Mouse (Mus musculus): ENCODE results near the gene Ptar1.
"Not testable (repeated sequence)": the region's sequence is repeated elsewhere in the genome, so short reads cannot be mapped to it uniquely, and the experiment has no call there.

The Ptar1 gene

GRCm38 (mm10) chr19:23687296-23688021 is at the start of gene Ptar1:
Gene Ptar1, plus strand, starts transcription at chr19:23687429.
- DNase-seq, result peak; percentile 94

GRCm38 (mm10) chr19:23643819-23644218 is 43.4 kb upstream of the Ptar1 start:
- DNase-seq, result no peak

GRCm38 (mm10) chr19:23645347-23645746 is 41.9 kb upstream of the Ptar1 start:
- no peak for DNase-seq

- no peak for DNase-seq
Measured at GRCm38 (mm10) chr19:23647308-23647707, 39.9 kb upstream of the Ptar1 start.

- DNase-seq, result peak; percentile 69
Measured at GRCm38 (mm10) chr19:23652644-23653043, 34.6 kb upstream of the Ptar1 start, which contains the start of gene 1700028P14Rik. Gene 1700028P14Rik, minus strand, starts transcription at chr19:23652812.

- DNase-seq, result no peak
Measured at GRCm38 (mm10) chr19:23653154-23653553, 34.1 kb upstream of the Ptar1 start.

- no peak for DNase-seq
Measured at GRCm38 (mm10) chr19:23657261-23657932, 29.8 kb upstream of the Ptar1 start.

GRCm38 (mm10) chr19:23658350-23658749 is 28.9 kb upstream of the Ptar1 start:
- DNase-seq, result no peak

GRCm38 (mm10) chr19:23664083-23664482 is 23.1 kb upstream of the Ptar1 start:
- DNase-seq, result no peak

- DNase-seq, result no peak
Measured at GRCm38 (mm10) chr19:23668142-23668655, 19.0 kb upstream of the Ptar1 start.

- DNase-seq, result no peak
Measured at GRCm38 (mm10) chr19:23673021-23673420, 14.2 kb upstream of the Ptar1 start.

- not testable (repeated sequence) for DNase-seq
Measured at GRCm38 (mm10) chr19:23675656-23676055, 11.6 kb upstream of the Ptar1 start.

GRCm38 (mm10) chr19:23686962-23687295 is 300 bp upstream of the Ptar1 start:
- DNase-seq, result no peak

GRCm38 (mm10) chr19:23688421-23688946 is 1.3 kb downstream of the Ptar1 start:
- peak; percentile 11 for DNase-seq

GRCm38 (mm10) chr19:23694344-23694743 is 7.1 kb downstream of the Ptar1 start:
- DNase-seq, result peak; percentile 49

GRCm38 (mm10) chr19:23697861-23698260 is 10.6 kb downstream of the Ptar1 start:
- peak; percentile 12 for DNase-seq

- DNase-seq, result peak; percentile 19
Measured at GRCm38 (mm10) chr19:23698366-23698765, 11.1 kb downstream of the Ptar1 start.

GRCm38 (mm10) chr19:23699131-23699530 is 11.9 kb downstream of the Ptar1 start:
- no peak for DNase-seq

- DNase-seq, result no peak
Measured at GRCm38 (mm10) chr19:23702896-23703295, 15.7 kb downstream of the Ptar1 start.

- DNase-seq, result no peak
Measured at GRCm38 (mm10) chr19:23705383-23705782, 18.2 kb downstream of the Ptar1 start.

- DNase-seq, result no peak
Measured at GRCm38 (mm10) chr19:23746506-23746905, 59.3 kb downstream of the Ptar1 start.

GRCm38 (mm10) chr19:23757011-23757410 is 69.8 kb downstream of the Ptar1 start:
- peak; percentile 12 for DNase-seq

GRCm38 (mm10) chr19:23757961-23758553 is 70.8 kb downstream of the Ptar1 start:
- peak; percentile 95 for DNase-seq
